Mouse (Mus musculus) bone marrow, adult 2 months (tissue): ENCODE measurements around the gene Klhl7.

ENCODE experiments used
- CTCF ChIP-seq: fragments of 200-500 bp; IDR thresholded peaks from 2 replicates; pipeline ENCODE4 v1.5.1; 2011; ENCODE audit warnings: low read length, control low read depth; ENCODE audit not compliant: control insufficient read depth, insufficient read depth
- POLR2A ChIP-seq: fragments of 200-500 bp; IDR thresholded peaks from 2 replicates; pipeline ENCODE4 v1.6.1; 2011; ENCODE audit warnings: low read depth, mild to moderate bottlenecking, control low read depth, low read length, borderline replicate concordance; ENCODE audit not compliant: control insufficient read depth

DNA sequence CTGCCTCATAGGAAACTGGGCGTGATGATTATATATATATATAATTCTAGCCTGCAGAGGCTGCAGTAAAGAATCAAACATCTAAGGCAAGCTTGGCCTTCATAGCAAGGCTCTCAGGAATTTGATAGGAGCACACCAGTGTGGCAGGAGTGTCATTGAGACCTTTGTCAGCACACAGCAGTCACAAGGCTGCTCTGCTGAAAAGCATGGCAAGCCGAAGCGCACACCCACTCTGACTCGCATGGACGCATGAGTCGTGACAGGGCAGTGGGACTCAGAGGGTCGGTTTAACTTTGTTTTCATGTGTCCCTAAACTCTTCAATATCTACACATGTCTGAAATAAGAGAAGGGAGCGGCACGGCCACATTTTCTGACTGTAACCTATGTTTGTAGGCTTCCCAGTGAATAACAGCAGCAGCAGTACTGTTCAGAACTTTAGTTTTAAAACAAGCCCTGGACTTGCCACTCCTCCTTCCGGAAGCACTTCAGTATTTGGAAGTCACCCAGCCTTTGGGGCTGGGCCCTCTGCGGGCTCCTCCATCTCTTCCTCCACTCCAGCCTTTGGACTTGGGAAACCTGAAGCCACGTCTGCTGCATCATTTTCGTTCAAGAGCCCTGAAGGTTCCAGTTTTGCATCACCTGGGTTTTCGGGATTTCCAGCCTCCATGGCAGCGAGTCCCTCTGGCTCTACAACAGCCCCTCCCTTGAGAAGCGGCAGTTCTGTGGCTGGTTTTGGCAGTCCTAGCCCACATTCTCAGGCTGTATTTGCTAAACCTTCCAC lies 81.3 kb downstream of the Klhl7 start:
- TF ChIP-seq CTCF (no peak), POLR2A (no peak)
